Mouse (Mus musculus) heart, adult 2 months (tissue): ENCODE data around the gene Fcgrt. TPM values are rescaled to one million over a fixed set of nuclear protein-coding genes. Genes with fewer than 3 reads are reported as not detected.

ENCODE experiments used
- DNase-seq, 2 experiments: peaks; one replicate each; pipeline ENCODE4 v3.0.0; 2021
- H3K27ac ChIP-seq: fragments of 200-600 bp; 2 replicates; pipeline ENCODE4 v1.8.1; 2022
- H3K27me3 ChIP-seq: fragments of 200-500 bp; 2 replicates; pipeline ENCODE4 v1.6.1; 2012; ENCODE audit warnings: mild to moderate bottlenecking, low read length, inconsistent platforms, mixed read lengths; ENCODE audit not compliant: control insufficient read depth, insufficient read depth
- H3K36me3 ChIP-seq: fragments of 200-500 bp; 2 replicates; pipeline ENCODE4 v1.6.1; 2012; ENCODE audit warnings: low read length, inconsistent platforms; ENCODE audit not compliant: control insufficient read depth, insufficient read depth
- H3K4me1 ChIP-seq: fragments of 200-500 bp; 2 replicates; pipeline ENCODE4 v1.6.1; 2011; ENCODE audit warnings: low read length; ENCODE audit not compliant: control insufficient read depth, insufficient read depth
- H3K4me3 ChIP-seq: fragments of 200-600 bp; 2 replicates; pipeline ENCODE4 v1.8.1; 2022
- H3K79me2 ChIP-seq: fragments of 200-500 bp; replicated peaks from 2 replicates; pipeline ENCODE4 v1.6.1; 2012; ENCODE audit warnings: mild to moderate bottlenecking, inconsistent platforms, low read length, moderate library complexity, mixed read lengths; ENCODE audit not compliant: control insufficient read depth, insufficient read depth
- H3K9ac ChIP-seq: fragments of 200-500 bp; 2 replicates; pipeline ENCODE4 v1.6.1; 2012; ENCODE audit warnings: low read depth, mild to moderate bottlenecking, control low read depth, inconsistent platforms, low read length, mixed read lengths
- CTCF ChIP-seq: fragments of 200-600 bp; IDR thresholded peaks from 2 replicates; pipeline ENCODE4 v1.8.1; 2022; ENCODE audit warnings: antibody characterized with exemption, mild to moderate bottlenecking, moderate library complexity
- EP300 ChIP-seq: fragments of 200-500 bp; IDR thresholded peaks from 2 replicates; pipeline ENCODE4 v1.6.1; 2011; ENCODE audit warnings: low read depth, low read length, control low read depth; ENCODE audit not compliant: insufficient read depth
- POLR2A ChIP-seq: fragments of 200-500 bp; IDR thresholded peaks from 2 replicates; pipeline ENCODE4 v1.6.1; 2011; ENCODE audit warnings: mild to moderate bottlenecking, low read depth, low read length, control low read depth; ENCODE audit not compliant: insufficient read depth
- WGBS: fragments of 180-500 bp; shearing (Covaris S2); methylation state at CpG from one replicate; pipeline ENCODE4 v1.1.7; 2018; 5-methylcytosine and 5-hydroxymethylcytosine counted together
- intact Hi-C: fragments of 180-260 bp; cut with DNase I; formaldehyde crosslinking; loops from one replicate; pipeline ENCODE4 v1.15.1; 2025
- polyA plus RNA-seq: library from polyadenylated mRNA; depleted of rRNA; stranded (reverse); fragments of >200 nt; gene quantifications from 2 replicates; pipeline ENCODE4 v1.2.3, GENCODE M21; 2012
- total RNA-seq, 2 experiments: library from RNA; stranded (reverse); gene quantifications; 2 replicates each; pipeline ENCODE4 v1.2.3; 2021

Gene Fcgrt
- total and polyA plus RNA-seq, 3 experiments = 60.3 to 82.8 (median 67.5) TPM

- H3K4me3 ChIP-seq = no peak overlapping the region
- no peaks in the 10 kb centered on the region for H3K27me3 ChIP-seq
- intact Hi-C loops = no loop called here
- no peak for TF ChIP-seq POLR2A
- TF ChIP-seq CTCF = no peak
- no peak for TF ChIP-seq EP300
- DNase-seq = no peak
- H3K4me1 ChIP-seq = peaks cover 5% of the 10 kb centered on the region
- H3K36me3 ChIP-seq = no peaks in the 10 kb centered on the region
- H3K9ac ChIP-seq = no peak overlapping the region
- WGBS = 59% methylated on average over 14 of the region's 14 CpGs
- no peaks in the 10 kb centered on the region for H3K79me2 ChIP-seq
- H3K27ac ChIP-seq = no peak overlapping the region
These were observed 47.2 kb downstream of the Fcgrt start for GRCm38 (mm10) chr7:45056329-45056971.

GRCm38 (mm10) chr7:45053931-45054510 lies 49.6 kb downstream of the Fcgrt start:
- no peaks in the 10 kb centered on the region for H3K36me3 ChIP-seq
- 1% methylated on average over 33 of the region's 33 CpGs for WGBS
- TF ChIP-seq POLR2A (peak; percentile 90), EP300 (0 out of 2 replicates have a peak, but pooled peaks have one; percentile 51), CTCF (no peak)
- peak overlapping the region; percentile 89 for H3K4me3 ChIP-seq
- no peaks in the 10 kb centered on the region for H3K79me2 ChIP-seq
- H3K9ac ChIP-seq = peak overlapping the region; percentile 65
- H3K4me1 ChIP-seq = peaks cover 5% of the 10 kb centered on the region
- H3K27me3 ChIP-seq = no peaks in the 10 kb centered on the region
- peak; percentile 91 to 96 for DNase-seq
- H3K27ac ChIP-seq = peak overlapping the region; percentile 95
- intact Hi-C loops = loop anchor here (1.0 to 5.0 kb wide), 2 partner anchors 37 to 67 kb away; partner anchors contain the start of genes Prmt1 and Rras

GRCm38 (mm10) chr7:45053117-45053930 lies 50.3 kb downstream of the Fcgrt start:
- peaks cover 5% of the 10 kb centered on the region for H3K4me1 ChIP-seq
- H3K36me3 ChIP-seq = no peaks in the 10 kb centered on the region
- under 1% methylated on average over 46 of the region's 59 CpGs for WGBS

DNA sequence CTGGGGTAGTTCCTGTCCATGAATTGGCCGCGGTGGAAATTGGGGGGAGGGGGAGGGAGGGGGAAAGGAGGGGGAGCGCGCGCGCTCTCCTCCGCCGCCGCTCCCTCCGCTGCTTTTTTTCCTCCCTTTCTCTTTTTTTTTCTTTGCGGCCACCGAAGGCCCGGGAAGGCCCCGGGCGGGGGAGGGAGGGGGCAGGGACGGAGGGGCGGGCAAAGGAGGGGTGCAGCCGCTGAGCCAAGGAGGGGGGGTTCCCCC lies 50.9 kb downstream of the Fcgrt start, which contains the start of gene Prr12:
TSS of gene Prr12 (minus strand) at position 20 of the 255 bp plus-strand sequence.
- intact Hi-C loops = loop anchor here (1.0 to 5.0 kb wide), 2 partner anchors 35 to 65 kb away; partner anchors contain the start of genes Prmt1 and Rras
- H3K27ac ChIP-seq = peak within 1 kb of the TSS; percentile 95
- TF ChIP-seq EP300 = no peak
- TF ChIP-seq CTCF = no peak
- no peak for TF ChIP-seq POLR2A
- no peaks in the 10 kb centered on the region for H3K27me3 ChIP-seq
- peak within 1 kb of the TSS; percentile 96 for H3K9ac ChIP-seq
- no peak for DNase-seq
- H3K4me3 ChIP-seq = peak within 1 kb of the TSS; percentile 89
- peaks cover 5% of the 10 kb centered on the region for H3K4me1 ChIP-seq
- H3K79me2 ChIP-seq = peaks cover 4% of the 10 kb centered on the region
- H3K36me3 ChIP-seq = no peaks in the 10 kb centered on the region
- 0% methylated on average over 8 of the region's 18 CpGs for WGBS

More at GRCm38 (mm10) chr7:45053117-45053930, 50.3 kb downstream of the Fcgrt start:
- peak; percentile 86 to 89 for DNase-seq
- peaks cover 1% of the 10 kb centered on the region for H3K79me2 ChIP-seq
- no peaks in the 10 kb centered on the region for H3K27me3 ChIP-seq
- peak overlapping the region; percentile 89 for H3K4me3 ChIP-seq
- intact Hi-C loops = loop anchor here (1.0 to 5.0 kb wide), 2 partner anchors 36 to 66 kb away; partner anchors contain the start of genes Prmt1 and Rras
- peak overlapping the region; percentile 95 for H3K27ac ChIP-seq
- TF ChIP-seq POLR2A = peak; percentile 18; the same call in 1 of the 2 replicates
- TF ChIP-seq CTCF = no peak
- H3K9ac ChIP-seq = peak overlapping the region; percentile 96

- Histone ChIP-seq H3K79me2 (peaks cover 4% of the 10 kb centered on the region), H3K4me1 (peaks cover 5% of the 10 kb centered on the region), H3K27ac (peak overlapping the region; percentile 95), H3K36me3 (no peaks in the 10 kb centered on the region), H3K27me3 (no peaks in the 10 kb centered on the region), H3K9ac (peak overlapping the region; percentile 96), H3K4me3 (peak overlapping the region; percentile 89)
- WGBS = 2% methylated on average over 38 of the region's 38 CpGs
- TF ChIP-seq EP300 (no peak), POLR2A (no peak), CTCF (no peak)
- DNase-seq = peak; percentile 64 to 66
- intact Hi-C loops = loop anchor here (5.0 kb wide), 1 partner anchor 65 kb away; the partner anchor contains the start of gene Prmt1
These were observed 51.3 kb downstream of the Fcgrt start for GRCm38 (mm10) chr7:45052181-45052861.
